Mouse (Mus musculus): ENCODE data around the gene Emg1. TPM values are rescaled to one million over a fixed set of nuclear protein-coding genes. Genes with fewer than 3 reads are reported as not detected.

The Emg1 gene
- polyA plus RNA-seq, 1 experiment, result 19.1 TPM

GRCm38 (mm10) chr6:124678769-124679168 lies 33.2 kb downstream of the Emg1 start:
- peaks cover 71% of the 10 kb centered on the region for H3K36me3 ChIP-seq (ENCODE audit: control insufficient read depth)
- H3K27me3 ChIP-seq (ENCODE audit: control insufficient read depth), result no peaks in the 10 kb centered on the region
- peaks cover 64% of the 10 kb centered on the region for H3K4me1 ChIP-seq (ENCODE audit: control insufficient read depth)
- H3K9me3 ChIP-seq (ENCODE audit: control insufficient read depth, low read length), result peaks cover 2% of the 10 kb centered on the region; the same call in 1 of the 2 replicates
- no peak for TF ChIP-seq GATA1 (IDR thresholded peaks at IDR 0.05; ENCODE audit: low read length)
- TF ChIP-seq TAL1 (IDR thresholded peaks at IDR 0.05; ENCODE audit: low read length), result no peak
- H3K4me3 ChIP-seq (replicated peaks), result no peak overlapping the region

GRCm38 (mm10) chr6:124676171-124676570 lies 35.8 kb downstream of the Emg1 start:
- Histone ChIP-seq H3K36me3 (ENCODE audit: control insufficient read depth) (peaks cover 86% of the 10 kb centered on the region), H3K4me1 (ENCODE audit: control insufficient read depth) (peaks cover 60% of the 10 kb centered on the region), H3K27me3 (ENCODE audit: control insufficient read depth) (no peaks in the 10 kb centered on the region), H3K4me3 (replicated peaks) (no peak overlapping the region), H3K9me3 (ENCODE audit: control insufficient read depth, low read length) (peaks cover 2% of the 10 kb centered on the region; the same call in 1 of the 2 replicates)
- no peak for TF ChIP-seq TAL1 (IDR thresholded peaks at IDR 0.05; ENCODE audit: low read length)
- no peak for TF ChIP-seq GATA1 (IDR thresholded peaks at IDR 0.05; ENCODE audit: low read length)

- Histone ChIP-seq H3K9me3 (ENCODE audit: control insufficient read depth, low read length) (no peaks in the 10 kb centered on the region), H3K27me3 (ENCODE audit: control insufficient read depth) (no peaks in the 10 kb centered on the region), H3K4me3 (replicated peaks) (no peak overlapping the region), H3K4me1 (ENCODE audit: control insufficient read depth) (peaks cover 67% of the 10 kb centered on the region), H3K36me3 (ENCODE audit: control insufficient read depth) (peaks cover 90% of the 10 kb centered on the region)
- no peak for TF ChIP-seq TAL1 (IDR thresholded peaks at IDR 0.05; ENCODE audit: low read length)
Measured at GRCm38 (mm10) chr6:124674591-124674990, 37.4 kb downstream of the Emg1 start.

GRCm38 (mm10) chr6:124673619-124674018 lies 38.4 kb downstream of the Emg1 start:
- Histone ChIP-seq H3K4me3 (replicated peaks) (no peak overlapping the region), H3K36me3 (ENCODE audit: control insufficient read depth) (peaks cover 90% of the 10 kb centered on the region), H3K27me3 (ENCODE audit: control insufficient read depth) (no peaks in the 10 kb centered on the region), H3K4me1 (ENCODE audit: control insufficient read depth) (peaks cover 67% of the 10 kb centered on the region), H3K9me3 (ENCODE audit: control insufficient read depth, low read length) (no peaks in the 10 kb centered on the region)
- no peak for TF ChIP-seq TAL1 (IDR thresholded peaks at IDR 0.05; ENCODE audit: low read length)
- no peak for TF ChIP-seq GATA1 (IDR thresholded peaks at IDR 0.05; ENCODE audit: low read length)

GRCm38 (mm10) chr6:124672100-124672499 lies 39.9 kb downstream of the Emg1 start:
- TF ChIP-seq GATA1 (IDR thresholded peaks at IDR 0.05; ENCODE audit: low read length) (no peak), TAL1 (IDR thresholded peaks at IDR 0.05; ENCODE audit: low read length) (no peak)
- peaks cover 69% of the 10 kb centered on the region for H3K4me1 ChIP-seq (ENCODE audit: control insufficient read depth)
- peaks cover 93% of the 10 kb centered on the region for H3K36me3 ChIP-seq (ENCODE audit: control insufficient read depth)
- no peaks in the 10 kb centered on the region for H3K9me3 ChIP-seq (ENCODE audit: control insufficient read depth, low read length)
- H3K4me3 ChIP-seq (replicated peaks), result no peak overlapping the region
- H3K27me3 ChIP-seq (ENCODE audit: control insufficient read depth), result no peaks in the 10 kb centered on the region

GRCm38 (mm10) chr6:124670281-124670900 lies 41.6 kb downstream of the Emg1 start:
- Histone ChIP-seq H3K9me3 (ENCODE audit: control insufficient read depth, low read length) (no peaks in the 10 kb centered on the region), H3K36me3 (ENCODE audit: control insufficient read depth) (peaks cover 95% of the 10 kb centered on the region), H3K4me3 (replicated peaks) (no peak overlapping the region), H3K4me1 (ENCODE audit: control insufficient read depth) (peaks cover 72% of the 10 kb centered on the region), H3K27me3 (ENCODE audit: control insufficient read depth) (no peaks in the 10 kb centered on the region)
- no peak for TF ChIP-seq GATA1 (IDR thresholded peaks at IDR 0.05; ENCODE audit: low read length)
- TF ChIP-seq TAL1 (IDR thresholded peaks at IDR 0.05; ENCODE audit: low read length), result no peak

- no peaks in the 10 kb centered on the region for H3K27me3 ChIP-seq (ENCODE audit: control insufficient read depth)
- peaks cover 76% of the 10 kb centered on the region for H3K4me1 ChIP-seq (ENCODE audit: control insufficient read depth)
- H3K4me3 ChIP-seq (replicated peaks), result no peak overlapping the region
- TF ChIP-seq TAL1 (IDR thresholded peaks at IDR 0.05; ENCODE audit: low read length), result no peak
- H3K9me3 ChIP-seq (ENCODE audit: control insufficient read depth, low read length), result no peaks in the 10 kb centered on the region
- H3K36me3 ChIP-seq (ENCODE audit: control insufficient read depth), result peaks cover 91% of the 10 kb centered on the region
Measured at GRCm38 (mm10) chr6:124669234-124669859, 42.6 kb downstream of the Emg1 start.

GRCm38 (mm10) chr6:124665011-124665410 lies 47.0 kb downstream of the Emg1 start:
- peaks cover 67% of the 10 kb centered on the region for H3K4me1 ChIP-seq (ENCODE audit: control insufficient read depth)
- TF ChIP-seq TAL1 (IDR thresholded peaks at IDR 0.05; ENCODE audit: low read length) (no peak), GATA1 (IDR thresholded peaks at IDR 0.05; ENCODE audit: low read length) (peak; percentile 42; the same call in 1 of the 2 replicates)

GRCm38 (mm10) chr6:124664256-124664655 lies 47.7 kb downstream of the Emg1 start:
- H3K4me3 ChIP-seq (replicated peaks), result peak overlapping the region; percentile 100
- H3K9me3 ChIP-seq (ENCODE audit: control insufficient read depth, low read length), result no peaks in the 10 kb centered on the region
- TF ChIP-seq TAL1 (IDR thresholded peaks at IDR 0.05; ENCODE audit: low read length) (no peak), GATA1 (IDR thresholded peaks at IDR 0.05; ENCODE audit: low read length) (no peak)
- H3K27me3 ChIP-seq (ENCODE audit: control insufficient read depth), result no peaks in the 10 kb centered on the region
- H3K4me1 ChIP-seq (ENCODE audit: control insufficient read depth), result peaks cover 66% of the 10 kb centered on the region
- peaks cover 45% of the 10 kb centered on the region for H3K36me3 ChIP-seq (ENCODE audit: control insufficient read depth)

More at GRCm38 (mm10) chr6:124665011-124665410, 47.0 kb downstream of the Emg1 start:
- Histone ChIP-seq H3K27me3 (ENCODE audit: control insufficient read depth) (no peaks in the 10 kb centered on the region), H3K36me3 (ENCODE audit: control insufficient read depth) (peaks cover 50% of the 10 kb centered on the region), H3K4me3 (replicated peaks) (peak overlapping the region; percentile 100), H3K9me3 (ENCODE audit: control insufficient read depth, low read length) (no peaks in the 10 kb centered on the region)
